Mouse (Mus musculus) liver, adult 2 months (tissue): ENCODE results near the gene Zfp629.

Experiments used
- CTCF ChIP-seq: fragments of 200-500 bp; IDR thresholded peaks from 2 replicates; pipeline ENCODE4 v1.5.1; 2011; ENCODE audit warnings: low read depth, low read length, control low read depth
- POLR2A ChIP-seq: fragments of 200-500 bp; IDR thresholded peaks from 2 replicates; pipeline ENCODE4 v1.6.1; 2011; ENCODE audit warnings: low read length, control low read depth; ENCODE audit not compliant: insufficient read depth; ENCODE audit errors: extremely low read depth

- no peak for TF ChIP-seq CTCF
- no peak for TF ChIP-seq POLR2A
Observed at GRCm38 (mm10) chr7:127642254-127642653, 26.7 kb upstream of the Zfp629 start.
